ENCODE assay signal across 9 mouse cellular contexts in genomic region chr9:100506652-100507051, GRCm38 (mm10). TPM values are rescaled to one million over a fixed set of nuclear protein-coding genes. Genes with fewer than 3 reads are reported as not detected.
A peak's percentile ranks its signal among the peaks of the same experiment; 100 is the strongest.
DNase-seq lines count a peak whose midpoint lies in the region; ATAC-seq and TF ChIP-seq lines count a peak whose summit lies in the region.
"Had no signal": no experiment of that assay in that cellular context is flagged by ENCODE, and none has a peak within 500 bp of the region (broad histone marks: within the 10 kb centered on the region; RNA-seq: fewer than 3 reads in every experiment).

No protein-coding gene starts in this region.

- intact Hi-C loops in heart, adult 2 months (cut with DNase I), result loop anchor here (2.0 kb wide), 3 partner anchors 14 to 52 kb away; no protein-coding TSS in a partner anchor

- peak; percentile 63 for TF ChIP-seq POLR2A in heart, adult 2 months (IDR thresholded peaks at IDR 0.05; ENCODE audit: insufficient read depth, low read depth, low read length)

- no peaks in the 10 kb centered on the region for H3K27me3 ChIP-seq in heart, adult 2 months (ENCODE audit: control insufficient read depth, insufficient read depth, low read length)
- H3K27me3 ChIP-seq in heart, embryonic 11.5 days (ENCODE audit: control insufficient read depth, insufficient read depth, low read length), result no peaks in the 10 kb centered on the region
- no peaks in the 10 kb centered on the region for H3K27me3 ChIP-seq in forebrain, embryonic 15.5 days
- no peaks in the 10 kb centered on the region for H3K27me3 ChIP-seq in hindbrain, embryonic 10.5 days (ENCODE audit: insufficient read depth, poor library complexity, severe bottlenecking)

- TF ChIP-seq EP300 in heart, adult 2 months (IDR thresholded peaks at IDR 0.05; ENCODE audit: insufficient read depth, low read depth, low read length), result 0 out of 2 replicates have a peak, but pooled peaks have one; percentile 40

- H3K4me3 ChIP-seq in heart, adult 2 months, result peak overlapping the region; percentile 47
- H3K4me3 ChIP-seq in heart, embryonic 11.5 days (ENCODE audit: low read depth, low read length), result no peak overlapping the region
- no peak overlapping the region for H3K4me3 ChIP-seq in forebrain, embryonic 15.5 days
- H3K4me3 ChIP-seq in hindbrain, embryonic 10.5 days, result no peak overlapping the region
- H3K4me3 ChIP-seq: erythroblast, embryonic 14.5 days had no signal

- peaks cover 1% of the 10 kb centered on the region; the same call in 1 of the 2 replicates for H3K79me2 ChIP-seq in heart, adult 2 months (replicated peaks; ENCODE audit: control insufficient read depth, insufficient read depth, low read length)

- no peak for ATAC-seq in heart, embryonic 11.5 days (replicated peaks; ENCODE audit: insufficient number of reproducible peaks, low FRiP score, low TSS enrichment)
- ATAC-seq in megakaryocyte, adult 5-6 weeks (ENCODE audit: poor library complexity, severe bottlenecking), result peak; percentile 56; the same call in 1 of the 2 replicates
- ATAC-seq in forebrain, embryonic 15.5 days (replicated peaks), result no peak

- H3K9ac ChIP-seq in heart, adult 2 months (ENCODE audit: low read depth, low read length), result no peak overlapping the region
- no peak overlapping the region for H3K9ac ChIP-seq in heart, embryonic 11.5 days (ENCODE audit: low read depth, low read length)
- H3K9ac ChIP-seq in forebrain, embryonic 15.5 days (replicated peaks), result no peak overlapping the region

- no peak for TF ChIP-seq CTCF in heart, adult 2 months (IDR thresholded peaks at IDR 0.05)

- DNase-seq in heart, adult 2 months, result peak; percentile 75
- peak; percentile 48 to 52 for DNase-seq in gastrocnemius, adult 8-10 months (ENCODE audit: low spot score in 2 of 2)
- peak; percentile 27 to 53 for DNase-seq in kidney, adult 8-10 months
- DNase-seq in cerebellum, adult 9-11 months, result no peak
- no peak for DNase-seq in hindbrain, embryonic 10.5 days (ENCODE audit: low spot score)

- peaks cover 4% of the 10 kb centered on the region for H3K4me1 ChIP-seq in heart, adult 2 months (ENCODE audit: control insufficient read depth, insufficient read depth, low read length)
- H3K4me1 ChIP-seq in heart, embryonic 11.5 days (ENCODE audit: control insufficient read depth, insufficient read depth, low read length), result no peaks in the 10 kb centered on the region
- no peaks in the 10 kb centered on the region for H3K4me1 ChIP-seq in forebrain, embryonic 15.5 days
- H3K4me1 ChIP-seq in hindbrain, embryonic 10.5 days (replicated peaks), result no peaks in the 10 kb centered on the region

- H3K36me3 ChIP-seq in heart, adult 2 months (ENCODE audit: control insufficient read depth, insufficient read depth, low read length), result peaks cover 34% of the 10 kb centered on the region
- no peaks in the 10 kb centered on the region for H3K36me3 ChIP-seq in heart, embryonic 11.5 days (ENCODE audit: control insufficient read depth, insufficient read depth, low read length)
- 0 out of 2 replicates have a peak, but pooled peaks cover 3% of the 10 kb centered on the region for H3K36me3 ChIP-seq in forebrain, embryonic 15.5 days
- peaks cover 15% of the 10 kb centered on the region for H3K36me3 ChIP-seq in hindbrain, embryonic 10.5 days

- peak overlapping the region; percentile 80 for H3K27ac ChIP-seq in heart, adult 2 months
- H3K27ac ChIP-seq in heart, embryonic 11.5 days (ENCODE audit: low read depth, low read length), result no peak overlapping the region
- H3K27ac ChIP-seq in forebrain, embryonic 15.5 days (replicated peaks), result no peak overlapping the region
- no peak overlapping the region for H3K27ac ChIP-seq in hindbrain, embryonic 10.5 days

- 9% methylated on average over 2 of the region's 2 CpGs for WGBS in heart, adult 2 months
- 62% methylated on average over 2 of the region's 2 CpGs for WGBS in heart, embryonic 11.5 days (ENCODE audit: insufficient replicate concordance)
- WGBS in forebrain, embryonic 15.5 days, result 81% methylated on average over 2 of the region's 2 CpGs
- 79% methylated on average over 2 of the region's 2 CpGs for WGBS in hindbrain, embryonic 10.5 days

- no peaks in the 10 kb centered on the region for H3K9me3 ChIP-seq in heart, embryonic 11.5 days (replicated peaks; ENCODE audit: control insufficient read depth, low read length)
- H3K9me3 ChIP-seq in forebrain, embryonic 15.5 days, result no peaks in the 10 kb centered on the region
- no peaks in the 10 kb centered on the region for H3K9me3 ChIP-seq in hindbrain, embryonic 10.5 days

- H3K4me2 ChIP-seq in heart, embryonic 11.5 days, result no peak overlapping the region
- no peak overlapping the region for H3K4me2 ChIP-seq in forebrain, embryonic 15.5 days (replicated peaks)

RNA-seq across cellular contexts. Expression of gene Il20rb, which starts 20.1 kb away (rescaled TPM):
- 1 to 10 TPM in 1 of 2 experiments, under 1 TPM in 1; 0.86 to 1.6 TPM for total RNA-seq in heart, adult 2 months (2021)
- 1.7 and 2.0 TPM in 2 replicates for polyA plus RNA-seq in heart, adult 2 months (2012; rRNA removed)
- 0.39 and 0.89 TPM in 2 replicates for polyA plus RNA-seq in heart, embryonic 11.5 days (2014; fragmentation: Nextera tagmentation; extraction: Ambion mirVana)
- total RNA-seq in gastrocnemius, adult 8-10 months (2022), result 1 to 10 TPM in 2 of 4 experiments, under 1 TPM in 2; 0.82 to 2.8 (median 1.4) TPM
- total RNA-seq in megakaryocyte, adult 5-6 weeks (2015), result 0.91 and 1.4 TPM in 2 replicates
- 1.6 TPM in 2 replicates for total RNA-seq in megakaryocyte, adult 5-6 weeks (2017)
- 0.50 and 0.86 TPM in 2 replicates for polyA plus RNA-seq in forebrain, embryonic 15.5 days (2015; fragmentation: Nextera tagmentation; extraction: Ambion mirVana)
- polyA plus RNA-seq in hindbrain, embryonic 10.5 days (2016; fragmentation: Nextera tagmentation; extraction: Ambion mirVana), result 1.1 and 1.6 TPM in 2 replicates

RNA-seq across cellular contexts. Expression of gene Nck1, which starts 39.3 kb away (rescaled TPM):
- total RNA-seq in heart, adult 2 months (2021), result 10 to 100 TPM; 41.7 to 47.5 TPM
- 7.0 and 19.6 TPM in 2 replicates for polyA plus RNA-seq in heart, adult 2 months (2012; rRNA removed)
- polyA plus RNA-seq in heart, embryonic 11.5 days (2014; fragmentation: Nextera tagmentation; extraction: Ambion mirVana), result 62.7 and 65.7 TPM in 2 replicates
- 10 to 100 TPM; 22.9 to 29.0 (median 26.6) TPM for total RNA-seq in gastrocnemius, adult 8-10 months (2022)
- 47.5 and 61.0 TPM in 2 replicates for total RNA-seq in megakaryocyte, adult 5-6 weeks (2015)
- total RNA-seq in megakaryocyte, adult 5-6 weeks (2017), result 61.3 and 69.6 TPM in 2 replicates
- polyA plus RNA-seq in forebrain, embryonic 15.5 days (2015; fragmentation: Nextera tagmentation; extraction: Ambion mirVana), result 40.2 and 42.4 TPM in 2 replicates
- polyA plus RNA-seq in hindbrain, embryonic 10.5 days (2016; fragmentation: Nextera tagmentation; extraction: Ambion mirVana), result 56.0 and 62.1 TPM in 2 replicates

Comparison
In these comparisons a context has a peak if more than half of its experiments do, and no peak if none do; other contexts are left out.
1. DNase-seq: peak in heart, adult 2 months (2 of 2), gastrocnemius, adult 8-10 months (2 of 2) and kidney, adult 8-10 months (2 of 2); none in cerebellum, adult 9-11 months (single experiment) and hindbrain, embryonic 10.5 days (single experiment).